Mouse (Mus musculus): ENCODE data around the gene Sik2.

Sik2 gene

GRCm38 (mm10) chr9:50861119-50861839 is 147.6 kb downstream of the Sik2 start:
- DNase-seq, result peak; percentile 58

- DNase-seq, result no peak
These were observed 150.2 kb downstream of the Sik2 start for GRCm38 (mm10) chr9:50858681-50859080.

- DNase-seq, result no peak
These were observed 151.7 kb downstream of the Sik2 start for GRCm38 (mm10) chr9:50857082-50857641.

- DNase-seq, result peak; percentile 86
These were observed 152.4 kb downstream of the Sik2 start for GRCm38 (mm10) chr9:50856341-50857081.

GRCm38 (mm10) chr9:50855780-50856179 is 153.1 kb downstream of the Sik2 start:
- no peak for DNase-seq

GRCm38 (mm10) chr9:50855133-50855766 is 153.6 kb downstream of the Sik2 start:
- no peak for DNase-seq

GRCm38 (mm10) chr9:50854376-50854775 is 154.5 kb downstream of the Sik2 start:
- no peak for DNase-seq

- no peak for DNase-seq
These were observed 156.1 kb downstream of the Sik2 start for GRCm38 (mm10) chr9:50852634-50853349.

GRCm38 (mm10) chr9:50850713-50851112 is 158.2 kb downstream of the Sik2 start:
- no peak for DNase-seq

GRCm38 (mm10) chr9:50850271-50850670 is 158.6 kb downstream of the Sik2 start:
- DNase-seq, result no peak

GRCm38 (mm10) chr9:50849755-50850154 is 159.1 kb downstream of the Sik2 start:
- no peak for DNase-seq

GRCm38 (mm10) chr9:50849249-50849648 is 159.6 kb downstream of the Sik2 start:
- DNase-seq, result peak; percentile 87

- DNase-seq, result no peak
These were observed 160.1 kb downstream of the Sik2 start for GRCm38 (mm10) chr9:50848821-50849220.

- DNase-seq, result no peak
These were observed 161.1 kb downstream of the Sik2 start for GRCm38 (mm10) chr9:50847606-50848368.

GRCm38 (mm10) chr9:50847133-50847532 is 161.7 kb downstream of the Sik2 start:
- no peak for DNase-seq

GRCm38 (mm10) chr9:50845547-50845946 is 163.3 kb downstream of the Sik2 start:
- no peak for DNase-seq

- no peak for DNase-seq
These were observed 163.8 kb downstream of the Sik2 start, which contains the start of gene Ppp2r1b for GRCm38 (mm10) chr9:50845081-50845480. Gene Ppp2r1b, plus strand, starts transcription at chr9:50845301.

Measured in layer of hippocampus, adult 9-11 months (tissue).